Mouse (Mus musculus) ES-E14 (cell line): ENCODE data around the gene Vmn1r207-ps. TPM values are rescaled to one million over a fixed set of nuclear protein-coding genes. Genes with fewer than 3 reads are reported as not detected.

Experiments
- total RNA-seq: library from RNA; depleted of rRNA; stranded (reverse); fragments of 300-350 nt; gene quantifications from 2 replicates; pipeline ENCODE4 v1.2.3, GENCODE M21; 2012; rRNA removed

Gene Vmn1r207-ps
- total RNA-seq, 1 experiment = not detected

Other genes with a start within 250 kb of the Vmn1r207-ps start
- gene Vmn1r202, start 224.2 kb downstream of the Vmn1r207-ps start, total RNA-seq = not detected in 2 replicates
- gene Vmn1r203, start 211.5 kb downstream of the Vmn1r207-ps start, total RNA-seq = not detected in 2 replicates
- gene Vmn1r204, start 176.4 kb downstream of the Vmn1r207-ps start, total RNA-seq = not detected in 2 replicates
- not detected in 2 replicates for gene Vmn1r205, start 136.6 kb downstream of the Vmn1r207-ps start, total RNA-seq
- not detected in 2 replicates for gene Vmn1r206, start 105.4 kb downstream of the Vmn1r207-ps start, total RNA-seq
- gene Vmn1r208, start 47.8 kb upstream of the Vmn1r207-ps start, total RNA-seq = 0.11 and 0.22 TPM in 2 replicates
- not detected in 2 replicates for gene Vmn1r209, start 80.1 kb upstream of the Vmn1r207-ps start, total RNA-seq
- gene Vmn1r210, start 101.7 kb upstream of the Vmn1r207-ps start, total RNA-seq = 0.09 and 0.11 TPM in 2 replicates
- gene Vmn1r211, start 127.9 kb upstream of the Vmn1r207-ps start, total RNA-seq = not detected in 2 replicates
- not detected in 2 replicates for gene Vmn1r212, start 154.6 kb upstream of the Vmn1r207-ps start, total RNA-seq